In genomic region chr13:23930461-23930860, GRCm38 (mm10) we compare ENCODE assay signal across 25 mouse cellular contexts. TPM values are rescaled to one million over a fixed set of nuclear protein-coding genes. Genes with fewer than 3 reads are reported as not detected.
DNase-seq lines count a peak whose midpoint lies in the region; ATAC-seq and TF ChIP-seq lines count a peak whose summit lies in the region.
"Had no signal": no experiment of that assay in that cellular context is flagged by ENCODE, and none has a peak within 500 bp of the region (broad histone marks: within the 10 kb centered on the region; RNA-seq: fewer than 3 reads in every experiment).

No protein-coding gene starts in this region.

- H3K27me3 ChIP-seq in lung, embryonic 16.5 days (ENCODE audit: control insufficient read depth, insufficient read depth, low read depth, low read length) = no peaks in the 10 kb centered on the region
- H3K27me3 ChIP-seq in intestine, postnatal 0 days (replicated peaks; ENCODE audit: control insufficient read depth, insufficient read depth, low read length) = no peaks in the 10 kb centered on the region
- H3K27me3 ChIP-seq in limb, embryonic 12.5 days = no peaks in the 10 kb centered on the region
- no peaks in the 10 kb centered on the region for H3K27me3 ChIP-seq in stomach, postnatal 0 days (ENCODE audit: control insufficient read depth, insufficient read depth, low read length)
- H3K27me3 ChIP-seq: embryonic facial prominence, embryonic 15.5 days; hindbrain, embryonic 15.5 days had no signal

- TF ChIP-seq EP300 in stomach, postnatal 0 days (optimal IDR thresholded peaks at IDR 0.05) = no peak

- no peak for ATAC-seq in lung, embryonic 16.5 days (ENCODE audit: low read depth)
- peak; percentile 58; the same call in 1 of the 2 replicates for ATAC-seq in intestine, postnatal 0 days
- ATAC-seq in limb, embryonic 12.5 days (ENCODE audit: insufficient number of reproducible peaks, insufficient read depth, low FRiP score, low TSS enrichment, low read depth) = no peak
- ATAC-seq in stomach, postnatal 0 days (ENCODE audit: low FRiP score, low TSS enrichment) = peak; percentile 59; the same call in 1 of the 2 replicates
- ATAC-seq: forebrain, embryonic 14.5 days had no signal

- peak overlapping the region; percentile 18 for H3K4me2 ChIP-seq in lung, embryonic 16.5 days (ENCODE audit: low read depth, low read length)
- H3K4me2 ChIP-seq in intestine, postnatal 0 days (replicated peaks; ENCODE audit: low read depth) = peak overlapping the region; percentile 41; the same call in 1 of the 2 replicates
- no peak overlapping the region for H3K4me2 ChIP-seq in limb, embryonic 12.5 days
- peak overlapping the region; percentile 9; the same call in 1 of the 2 replicates for H3K4me2 ChIP-seq in stomach, postnatal 0 days (replicated peaks; ENCODE audit: low read depth)
- H3K4me2 ChIP-seq: embryonic facial prominence, embryonic 15.5 days; heart, embryonic 11.5 days; heart, embryonic 15.5 days; hindbrain, embryonic 15.5 days had no signal

- DNase-seq in lung, adult 18-20 months = no peak
- DNase-seq in stomach, postnatal 0 days (ENCODE audit: low spot score) = peak; percentile 48
- DNase-seq in cerebellum, postnatal 25 days = no peak
- DNase-seq in embryo, embryonic 10 days (ENCODE audit: low spot score) = no peak
- DNase-seq: adrenal gland, postnatal 10 days; cerebellum, adult 11 months; cerebellum, adult 9-11 months; embryo, embryonic 11 days; gastrocnemius, postnatal 10 days; heart, adult 2 months had no signal

- H3K4me1 ChIP-seq in lung, embryonic 16.5 days (replicated peaks; ENCODE audit: control insufficient read depth, insufficient read depth, low read length) = peaks cover 7% of the 10 kb centered on the region
- H3K4me1 ChIP-seq in intestine, postnatal 0 days (replicated peaks; ENCODE audit: control insufficient read depth, insufficient read depth, low read length) = 0 out of 2 replicates have a peak, but pooled peaks cover 4% of the 10 kb centered on the region
- peaks cover 9% of the 10 kb centered on the region for H3K4me1 ChIP-seq in limb, embryonic 12.5 days (replicated peaks)
- H3K4me1 ChIP-seq in stomach, postnatal 0 days (replicated peaks; ENCODE audit: control insufficient read depth, insufficient read depth) = 0 out of 2 replicates have a peak, but pooled peaks cover 2% of the 10 kb centered on the region
- H3K4me1 ChIP-seq: forebrain, embryonic 10.5 days; hindbrain, embryonic 15.5 days had no signal

- WGBS in lung, embryonic 16.5 days = 75% methylated on average over 9 of the region's 9 CpGs
- 66% methylated on average over 9 of the region's 9 CpGs for WGBS in intestine, postnatal 0 days
- WGBS in limb, embryonic 12.5 days = 85% methylated on average over 9 of the region's 9 CpGs
- WGBS in stomach, postnatal 0 days = 73% methylated on average over 9 of the region's 9 CpGs

- H3K9ac ChIP-seq in lung, embryonic 16.5 days (ENCODE audit: low read length) = no peak overlapping the region
- H3K9ac ChIP-seq in intestine, postnatal 0 days (ENCODE audit: low read depth, low read length) = no peak overlapping the region
- no peak overlapping the region for H3K9ac ChIP-seq in limb, embryonic 12.5 days (replicated peaks)
- H3K9ac ChIP-seq in stomach, postnatal 0 days (ENCODE audit: low read length) = no peak overlapping the region
- H3K9ac ChIP-seq: embryonic facial prominence, embryonic 15.5 days; heart, embryonic 15.5 days; hindbrain, embryonic 15.5 days had no signal

- no peaks in the 10 kb centered on the region for H3K9me3 ChIP-seq in lung, embryonic 16.5 days (ENCODE audit: control insufficient read depth, low read length)
- no peaks in the 10 kb centered on the region for H3K9me3 ChIP-seq in intestine, postnatal 0 days (ENCODE audit: control insufficient read depth)
- H3K9me3 ChIP-seq in limb, embryonic 12.5 days = no peaks in the 10 kb centered on the region
- no peaks in the 10 kb centered on the region for H3K9me3 ChIP-seq in stomach, postnatal 0 days (ENCODE audit: control insufficient read depth, low read length)
- H3K9me3 ChIP-seq: embryonic facial prominence, embryonic 15.5 days; forebrain, embryonic 10.5 days; G1E; heart, embryonic 15.5 days; hindbrain, embryonic 10.5 days; hindbrain, embryonic 15.5 days had no signal

- no peak overlapping the region for H3K4me3 ChIP-seq in lung, embryonic 16.5 days (ENCODE audit: low read length)
- H3K4me3 ChIP-seq in intestine, postnatal 0 days (ENCODE audit: low read depth, low read length) = no peak overlapping the region
- H3K4me3 ChIP-seq in limb, embryonic 12.5 days (replicated peaks) = no peak overlapping the region
- no peak overlapping the region for H3K4me3 ChIP-seq in stomach, postnatal 0 days (ENCODE audit: low read depth, low read length)
- H3K4me3 ChIP-seq: embryonic facial prominence, embryonic 15.5 days; erythroblast, embryonic 14.5 days; forebrain, embryonic 10.5 days; heart, adult 2 months; heart, embryonic 15.5 days; hindbrain, embryonic 10.5 days; hindbrain, embryonic 15.5 days had no signal

- H3K27ac ChIP-seq in lung, embryonic 16.5 days (ENCODE audit: low read length) = no peak overlapping the region
- no peak overlapping the region for H3K27ac ChIP-seq in intestine, postnatal 0 days (ENCODE audit: low read depth, low read length)
- H3K27ac ChIP-seq in limb, embryonic 12.5 days = peak overlapping the region; percentile 13; the same call in 1 of the 2 replicates
- H3K27ac ChIP-seq in stomach, postnatal 0 days (replicated peaks) = no peak overlapping the region
- H3K27ac ChIP-seq: embryonic facial prominence, embryonic 15.5 days; forebrain, embryonic 10.5 days; heart, adult 2 months; heart, embryonic 15.5 days; hindbrain, embryonic 10.5 days; hindbrain, embryonic 15.5 days had no signal

- TF ChIP-seq CTCF in intestine, postnatal 0 days (IDR thresholded peaks at IDR 0.05; ENCODE audit: low read depth) = no peak
- no peak for TF ChIP-seq CTCF in stomach, postnatal 0 days (IDR thresholded peaks at IDR 0.05; ENCODE audit: low read depth)

- no peaks in the 10 kb centered on the region for H3K36me3 ChIP-seq in lung, embryonic 16.5 days (ENCODE audit: control insufficient read depth, insufficient read depth, low read length)
- H3K36me3 ChIP-seq in intestine, postnatal 0 days (ENCODE audit: control insufficient read depth, insufficient read depth) = no peaks in the 10 kb centered on the region
- H3K36me3 ChIP-seq in limb, embryonic 12.5 days = no peaks in the 10 kb centered on the region
- H3K36me3 ChIP-seq in stomach, postnatal 0 days (ENCODE audit: control insufficient read depth, insufficient read depth, low read length) = no peaks in the 10 kb centered on the region
- H3K36me3 ChIP-seq: embryonic facial prominence, embryonic 15.5 days; forebrain, embryonic 10.5 days; G1E; heart, embryonic 15.5 days; hindbrain, embryonic 10.5 days; hindbrain, embryonic 15.5 days had no signal

RNA-seq across cellular contexts. Expression of gene Hist1h2ba, which starts 3.5 kb away (rescaled TPM):
- not detected in 2 replicates for polyA plus RNA-seq in lung, embryonic 16.5 days (2015; fragmentation: Nextera tagmentation; extraction: Ambion mirVana)
- not detected in 2 replicates for polyA plus RNA-seq in intestine, postnatal 0 days (2015; fragmentation: Nextera tagmentation; extraction: Ambion mirVana)
- polyA plus RNA-seq in limb, embryonic 12.5 days (2016; fragmentation: Nextera tagmentation; extraction: Ambion mirVana) = not detected in 2 replicates
- not detected in 2 replicates for polyA plus RNA-seq in stomach, postnatal 0 days (2015; fragmentation: Nextera tagmentation; extraction: Ambion mirVana)
- polyA plus RNA-seq: brain, embryonic 14.5 days; embryonic facial prominence, embryonic 11.5 days; embryonic facial prominence, embryonic 15.5 days; erythroblast, embryonic 14.5 days; forebrain, embryonic 10.5 days; forebrain, embryonic 14.5 days; G1E; gonadal fat pad, adult 2 months; heart, adult 2 months; heart, embryonic 11.5 days; heart, embryonic 15.5 days; hindbrain, embryonic 10.5 days; hindbrain, embryonic 15.5 days had no signal

RNA-seq across cellular contexts. Expression of gene Hist1h2aa, which starts 3.8 kb away (rescaled TPM):
- polyA plus RNA-seq in lung, embryonic 16.5 days (2015; fragmentation: Nextera tagmentation; extraction: Ambion mirVana) = not detected in 2 replicates
- not detected in 2 replicates for polyA plus RNA-seq in intestine, postnatal 0 days (2015; fragmentation: Nextera tagmentation; extraction: Ambion mirVana)
- polyA plus RNA-seq in limb, embryonic 12.5 days (2016; fragmentation: Nextera tagmentation; extraction: Ambion mirVana) = not detected in 2 replicates
- polyA plus RNA-seq in stomach, postnatal 0 days (2015; fragmentation: Nextera tagmentation; extraction: Ambion mirVana) = not detected in 2 replicates
- polyA plus RNA-seq: brain, embryonic 14.5 days; embryonic facial prominence, embryonic 11.5 days; embryonic facial prominence, embryonic 15.5 days; erythroblast, embryonic 14.5 days; forebrain, embryonic 10.5 days; forebrain, embryonic 14.5 days; G1E; gonadal fat pad, adult 2 months; heart, adult 2 months; heart, embryonic 11.5 days; heart, embryonic 15.5 days; hindbrain, embryonic 10.5 days; hindbrain, embryonic 15.5 days had no signal

RNA-seq across cellular contexts. Expression of gene Slc17a4, which starts 15.7 kb away (rescaled TPM):
- polyA plus RNA-seq in lung, embryonic 16.5 days (2015; fragmentation: Nextera tagmentation; extraction: Ambion mirVana) = not detected in 2 replicates
- 31.3 and 39.0 TPM in 2 replicates for polyA plus RNA-seq in intestine, postnatal 0 days (2015; fragmentation: Nextera tagmentation; extraction: Ambion mirVana)
- polyA plus RNA-seq in limb, embryonic 12.5 days (2016; fragmentation: Nextera tagmentation; extraction: Ambion mirVana) = not detected in 2 replicates
- polyA plus RNA-seq in stomach, postnatal 0 days (2015; fragmentation: Nextera tagmentation; extraction: Ambion mirVana) = 0.07 and 0.21 TPM in 2 replicates
- polyA plus RNA-seq: brain, embryonic 14.5 days; embryonic facial prominence, embryonic 11.5 days; embryonic facial prominence, embryonic 15.5 days; erythroblast, embryonic 14.5 days; forebrain, embryonic 10.5 days; forebrain, embryonic 14.5 days; G1E; heart, adult 2 months; heart, embryonic 11.5 days; heart, embryonic 15.5 days; hindbrain, embryonic 10.5 days; hindbrain, embryonic 15.5 days had no signal

Comparison
In these comparisons a context has a peak if more than half of its experiments do, and no peak if none do; other contexts are left out.
1. ATAC-seq: peak in intestine, postnatal 0 days (single experiment) and stomach, postnatal 0 days (single experiment); none in lung, embryonic 16.5 days (single experiment) and limb, embryonic 12.5 days (single experiment).
2. RNA of gene Slc17a4, which starts 15.7 kb away (polyA plus RNA-seq): 31.3 to 39.0 TPM in intestine, postnatal 0 days; 0.07 to 0.21 TPM in stomach, postnatal 0 days, not detected in lung, embryonic 16.5 days and not detected in limb, embryonic 12.5 days; every median in the first group is over 10 times any median in the second.